Mouse (Mus musculus) CD4-positive, CD25-positive, alpha-beta regulatory T cell, adult 9 weeks (primary cell): ENCODE data around the gene Tnfaip8l3. TPM values are rescaled to one million over a fixed set of nuclear protein-coding genes. Genes with fewer than 3 reads are reported as not detected.

Source experiments
- polyA plus RNA-seq: library from polyadenylated mRNA; unstranded; fragments of 100-300 nt; shearing (Covaris generic); gene quantifications from one replicate; pipeline ENCODE4 v1.2.1, GENCODE M21; 2017

Tnfaip8l3 gene
- polyA plus RNA-seq: not detected

DNA sequence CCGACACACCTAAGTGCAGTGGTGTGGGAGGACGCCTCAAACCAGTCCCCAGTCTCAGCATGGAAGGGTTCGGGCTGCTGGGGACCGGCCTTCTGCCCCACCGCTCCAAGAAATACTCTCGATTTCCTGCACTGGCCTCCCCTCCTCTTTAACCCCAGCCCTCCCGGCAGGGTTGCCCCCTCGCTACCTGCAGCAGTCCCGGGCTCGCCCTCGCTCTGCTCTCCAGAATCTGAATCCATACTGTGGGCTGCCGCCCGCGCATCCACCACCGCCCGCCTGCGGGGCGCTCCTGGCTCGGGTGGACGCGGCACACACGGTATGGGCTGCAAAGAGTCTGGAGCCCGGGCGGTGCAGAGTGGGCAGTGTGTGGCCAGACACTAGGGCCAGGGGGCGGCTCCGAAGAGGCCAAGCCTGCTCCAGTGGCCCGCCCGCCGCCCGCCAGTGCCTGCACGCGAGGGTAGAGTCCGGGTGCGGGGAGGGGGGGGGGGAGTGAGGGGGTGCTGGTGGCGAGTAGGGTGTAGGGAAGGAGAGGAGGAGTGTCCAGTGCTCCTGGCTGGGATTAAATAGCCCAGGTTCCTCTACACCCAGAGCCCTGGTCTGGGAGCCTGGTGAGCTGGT, at the start of gene Tnfaip8l3:
Gene Tnfaip8l3 (minus strand): TSS at position 357 of the 618 bp plus-strand sequence.

DNA sequence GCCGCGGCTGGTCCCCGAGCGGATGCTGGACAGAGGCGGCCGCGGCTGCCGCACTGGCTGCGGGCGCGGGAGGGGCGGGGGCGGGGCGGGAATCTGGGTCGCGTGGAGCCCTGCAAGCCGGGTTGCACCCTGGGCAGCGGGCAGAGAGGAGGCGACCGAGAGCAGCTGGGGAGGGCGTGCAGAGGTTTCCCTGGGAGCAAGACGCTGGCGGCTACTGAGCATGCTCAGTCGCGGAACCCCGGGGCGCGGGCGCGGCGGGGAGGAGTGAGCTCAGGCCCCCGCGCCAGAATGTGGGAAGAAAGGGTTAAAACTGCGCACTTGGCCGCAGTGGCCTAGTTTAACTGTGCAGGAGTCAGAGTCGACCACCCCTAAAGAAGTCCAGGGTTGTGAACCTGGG, 93.1 kb downstream of the Tnfaip8l3 start, which contains the start of gene Elmod1:
Gene Elmod1 (minus strand): TSS at position 180 of the 397 bp plus-strand sequence.

Other genes with a start within 250 kb of the Tnfaip8l3 start
- not detected for gene Sln, start 218.2 kb downstream of the Tnfaip8l3 start, polyA plus RNA-seq
- 0.38 TPM for gene Elmod1, start 93.1 kb downstream of the Tnfaip8l3 start, polyA plus RNA-seq
- not detected for gene Cyp19a1, start 199.7 kb upstream of the Tnfaip8l3 start, polyA plus RNA-seq
- gene Gldn, start 218.1 kb upstream of the Tnfaip8l3 start, polyA plus RNA-seq: not detected